26 mouse cellular contexts compared by ENCODE assay signal in genomic region chr4:125516612-125517011, GRCm38 (mm10). TPM values are rescaled to one million over a fixed set of nuclear protein-coding genes. Genes with fewer than 3 reads are reported as not detected.
A peak's percentile ranks its signal among the peaks of the same experiment; 100 is the strongest.
DNase-seq lines count a peak whose midpoint lies in the region; ATAC-seq and TF ChIP-seq lines count a peak whose summit lies in the region.
"Had no signal": no experiment of that assay in that cellular context is flagged by ENCODE, and none has a peak within 500 bp of the region (broad histone marks: within the 10 kb centered on the region; RNA-seq: fewer than 3 reads in every experiment).

No protein-coding gene starts in this region.

- 44% methylated on average over 6 of the region's 6 CpGs for WGBS in midbrain, embryonic 13.5 days

- H3K9me3 ChIP-seq in midbrain, embryonic 13.5 days = no peaks in the 10 kb centered on the region
- H3K9me3 ChIP-seq: embryonic facial prominence, embryonic 12.5 days; embryonic facial prominence, embryonic 15.5 days; hindbrain, embryonic 13.5 days; intestine, embryonic 15.5 days had no signal

- H3K27ac ChIP-seq in midbrain, embryonic 13.5 days = no peak overlapping the region
- no peak overlapping the region for H3K27ac ChIP-seq in left cerebral cortex, adult 2 months
- H3K27ac ChIP-seq: embryonic facial prominence, embryonic 12.5 days; embryonic facial prominence, embryonic 15.5 days; gastrocnemius, adult 2 months; hindbrain, embryonic 13.5 days; intestine, embryonic 15.5 days had no signal

- ATAC-seq in midbrain, embryonic 13.5 days = no peak
- ATAC-seq: forebrain, embryonic 14.5 days; forebrain, postnatal 0 days; intestine, embryonic 15.5 days had no signal

- H3K4me3 ChIP-seq in midbrain, embryonic 13.5 days (replicated peaks) = no peak overlapping the region
- H3K4me3 ChIP-seq in left cerebral cortex, adult 2 months = no peak overlapping the region
- H3K4me3 ChIP-seq: embryonic facial prominence, embryonic 12.5 days; embryonic facial prominence, embryonic 15.5 days; gastrocnemius, adult 2 months; hindbrain, embryonic 13.5 days; intestine, embryonic 15.5 days had no signal

- H3K9ac ChIP-seq in midbrain, embryonic 13.5 days (replicated peaks) = no peak overlapping the region
- H3K9ac ChIP-seq: embryonic facial prominence, embryonic 12.5 days; embryonic facial prominence, embryonic 15.5 days; forebrain, postnatal 0 days; hindbrain, embryonic 13.5 days; intestine, embryonic 15.5 days had no signal

- H3K36me3 ChIP-seq in midbrain, embryonic 13.5 days = no peaks in the 10 kb centered on the region
- H3K36me3 ChIP-seq: embryonic facial prominence, embryonic 12.5 days; embryonic facial prominence, embryonic 15.5 days; hindbrain, embryonic 13.5 days; intestine, embryonic 15.5 days had no signal

- intact Hi-C loops in left cerebral cortex, adult 2 months (cut with DNase I) = no loop called here

- H3K27me3 ChIP-seq in midbrain, embryonic 13.5 days = no peaks in the 10 kb centered on the region; the same call in 1 of the 2 replicates
- H3K27me3 ChIP-seq: embryonic facial prominence, embryonic 12.5 days; intestine, embryonic 15.5 days had no signal

- no peak for TF ChIP-seq CTCF in left cerebral cortex, adult 2 months (IDR thresholded peaks at IDR 0.05)

- peak; percentile 59 for DNase-seq in adrenal gland, adult 2 months
- no peak for DNase-seq in adrenal gland, adult 18-20 months (ENCODE audit: low spot score in 2 of 2)
- DNase-seq in ZHBTc4 (ENCODE audit: low read depth, low spot score) = peak; percentile 69
- DNase-seq in adrenal gland, postnatal 14 days = peak; percentile 33
- DNase-seq in brain, adult 2 months (ENCODE audit: low read depth, low spot score) = peak; percentile 30
- no peak for DNase-seq in left cerebral cortex, adult 2 months (ENCODE audit: extremely low spot score in 1 of 2, low spot score in 2 of 2)
- DNase-seq in right cerebral cortex, adult 18-20 months = no peak
- DNase-seq: B cell, adult 2 months; cerebellum, adult 11-12 months; cerebellum, adult 8-10 months; cerebellum, postnatal 14 days; forebrain, postnatal 0 days; gastrocnemius, adult 2 months; gastrocnemius, postnatal 14 days; heart, adult 11 months; kidney, adult 11 months; kidney, adult 8-10 months had no signal

- H3K4me1 ChIP-seq in midbrain, embryonic 13.5 days (replicated peaks) = peaks cover 27% of the 10 kb centered on the region
- H3K4me1 ChIP-seq: intestine, embryonic 15.5 days had no signal

- no peak overlapping the region for H3K4me2 ChIP-seq in midbrain, embryonic 13.5 days (replicated peaks)
- H3K4me2 ChIP-seq: embryonic facial prominence, embryonic 12.5 days; embryonic facial prominence, embryonic 15.5 days; heart, embryonic 11.5 days; hindbrain, embryonic 13.5 days; intestine, embryonic 15.5 days had no signal

RNA-seq across cellular contexts. Expression of gene Grik3, which starts 26.1 kb away (rescaled TPM):
- under 1 TPM; 0.35 to 0.37 TPM for total RNA-seq in adrenal gland, adult 2 months (2021)
- 0.26 and 0.30 TPM in 2 replicates for polyA plus RNA-seq in adrenal gland, adult 2 months (2012; rRNA removed)
- under 1 TPM; 0.46 to 0.48 TPM for total RNA-seq in adrenal gland, adult 18-20 months (2021)
- total RNA-seq in adrenal gland, postnatal 14 days (2021) = 0.30 and 0.64 TPM in 2 replicates
- 3.1 and 3.6 TPM in 2 replicates for polyA plus RNA-seq in midbrain, embryonic 13.5 days (2015; fragmentation: Nextera tagmentation; extraction: Ambion mirVana)
- 10 to 100 TPM; 42.3 to 45.8 TPM for total RNA-seq in left cerebral cortex, adult 2 months (2021)
- total RNA-seq: CH12.LX; hematopoietic stem cell, adult 5-6 weeks had no signal

Comparison
In these comparisons a context has a peak if more than half of its experiments do, and no peak if none do; other contexts are left out.
1. DNase-seq: peak in adrenal gland, adult 2 months (single experiment), ZHBTc4 (single experiment), adrenal gland, postnatal 14 days (single experiment) and brain, adult 2 months (single experiment); none in adrenal gland, adult 18-20 months (0 of 2), left cerebral cortex, adult 2 months (0 of 2) and right cerebral cortex, adult 18-20 months (single experiment).
2. RNA of gene Grik3, which starts 26.1 kb away (total RNA-seq): 42.3 to 45.8 TPM in left cerebral cortex, adult 2 months; 0.46 to 0.48 TPM in adrenal gland, adult 18-20 months, 0.35 to 0.37 TPM in adrenal gland, adult 2 months and 0.30 to 0.64 TPM in adrenal gland, postnatal 14 days; every median in the first group is over 10 times any median in the second.